Mouse (Mus musculus) adrenal gland, adult (tissue): ENCODE results near the gene Snx9.

Source experiments
- DNase-seq, 2 experiments: peaks; one replicate each; pipeline ENCODE4 v3.0.0; 2022 to 2023; ENCODE audit warnings: low spot score in 1 of 2; ENCODE audit not compliant: inconsistent age in 2 of 2

Snx9 gene

GRCm38 (mm10) chr17:5959096-5959495 lies 118.0 kb downstream of the Snx9 start:
- no peak for DNase-seq

- no peak for DNase-seq
These were observed 118.7 kb downstream of the Snx9 start for GRCm38 (mm10) chr17:5959802-5960201.

- DNase-seq, result no peak
These were observed 122.6 kb downstream of the Snx9 start for GRCm38 (mm10) chr17:5963766-5964165.

- DNase-seq, result no peak
These were observed 124.1 kb downstream of the Snx9 start for GRCm38 (mm10) chr17:5965084-5965781.

- no peak for DNase-seq
These were observed 125.6 kb downstream of the Snx9 start for GRCm38 (mm10) chr17:5966706-5967105.

GRCm38 (mm10) chr17:5968562-5968961 lies 127.4 kb downstream of the Snx9 start:
- DNase-seq, result no peak

GRCm38 (mm10) chr17:5969246-5969645 lies 128.1 kb downstream of the Snx9 start:
- no peak for DNase-seq

GRCm38 (mm10) chr17:5970298-5970821 lies 129.2 kb downstream of the Snx9 start:
- no peak for DNase-seq

GRCm38 (mm10) chr17:5973536-5973935 lies 132.4 kb downstream of the Snx9 start:
- DNase-seq, result no peak

GRCm38 (mm10) chr17:5975099-5975977 lies 134.2 kb downstream of the Snx9 start:
- DNase-seq, result peak in 1 of 2 experiments; percentile 61

- DNase-seq, result peak in 1 of 2 experiments; percentile 59
These were observed 135.3 kb downstream of the Snx9 start for GRCm38 (mm10) chr17:5976221-5977055.

GRCm38 (mm10) chr17:5977056-5977920 lies 136.2 kb downstream of the Snx9 start:
- DNase-seq, result peak in 1 of 2 experiments; percentile 71

- peak in 1 of 2 experiments; percentile 71 for DNase-seq
These were observed 136.9 kb downstream of the Snx9 start for GRCm38 (mm10) chr17:5977921-5978504.

- peak in 1 of 2 experiments; percentile 74 for DNase-seq
These were observed 137.5 kb downstream of the Snx9 start for GRCm38 (mm10) chr17:5978505-5979077.

GRCm38 (mm10) chr17:5980860-5981259 lies 139.7 kb downstream of the Snx9 start:
- peak in 1 of 2 experiments; percentile 55 for DNase-seq
